Mouse (Mus musculus) forebrain, embryonic 10.5 days (tissue): Measurements from ENCODE around the gene Rec8. TPM values are rescaled to one million over a fixed set of nuclear protein-coding genes. Genes with fewer than 3 reads are reported as not detected.

ENCODE experiments used
- DNase-seq: peaks from one replicate; pipeline ENCODE4 v3.0.0-alpha.2; 2017; ENCODE audit warnings: low spot score; ENCODE audit errors: extremely low spot score
- H3K27ac ChIP-seq: fragments of 300-500 bp; sonication (generic); 2 replicates; pipeline ENCODE4 v1.5.1; 2016; ENCODE audit warnings: mild to moderate bottlenecking
- H3K27me3 ChIP-seq: fragments of 300-500 bp; sonication (generic); 2 replicates; pipeline ENCODE4 v1.6.1; 2016; ENCODE audit warnings: mild to moderate bottlenecking; ENCODE audit not compliant: poor library complexity, severe bottlenecking
- H3K36me3 ChIP-seq: fragments of 300-500 bp; sonication (generic); replicated peaks from 2 replicates; pipeline ENCODE4 v1.6.1; 2016; ENCODE audit warnings: mild to moderate bottlenecking, moderate library complexity
- H3K4me1 ChIP-seq: fragments of 300-500 bp; sonication (generic); 2 replicates; pipeline ENCODE4 v1.6.1; 2016
- H3K4me3 ChIP-seq: fragments of 300-500 bp; sonication (generic); 2 replicates; pipeline ENCODE4 v1.5.1; 2016; ENCODE audit warnings: mild to moderate bottlenecking, moderate library complexity
- H3K9me3 ChIP-seq: fragments of 300-500 bp; sonication (generic); 2 replicates; pipeline ENCODE4 v1.6.1; 2016; ENCODE audit warnings: mild to moderate bottlenecking, moderate library complexity
- WGBS: fragments of 180-500 bp; shearing (Covaris S2); methylation state at CpG from one replicate; pipeline ENCODE4 v1.1.7; 2016; 5-methylcytosine and 5-hydroxymethylcytosine counted together
- polyA plus RNA-seq: library from polyadenylated mRNA; unstranded; fragments of >200 nt; fragmentation: Nextera tagmentation; extraction: Ambion mirVana; gene quantifications from 2 replicates; pipeline ENCODE4 v1.2.1, GENCODE M21; 2016

The Rec8 gene
- polyA plus RNA-seq, 1 experiment from 2014 or later = 5.6 TPM

- Histone ChIP-seq H3K27ac (no peak overlapping the region), H3K27me3 (no peaks in the 10 kb centered on the region), H3K4me1 (peaks cover 13% of the 10 kb centered on the region), H3K4me3 (no peak overlapping the region), H3K9me3 (no peaks in the 10 kb centered on the region), H3K36me3 (peaks cover 43% of the 10 kb centered on the region)
- DNase-seq = no peak
- 94% methylated on average over 5 of the region's 5 CpGs for WGBS
These were observed 40.2 kb downstream of the Rec8 start for GRCm38 (mm10) chr14:55658011-55658410.

GRCm38 (mm10) chr14:55659960-55660573 is 42.2 kb downstream of the Rec8 start, which contains the start of gene Mdp1:
TSS of gene Mdp1 (minus strand) at chr14:55660508.
- under 1% methylated on average over 39 of the region's 39 CpGs for WGBS
- peaks cover 56% of the 10 kb centered on the region for H3K36me3 ChIP-seq
- peak; percentile 76 for DNase-seq

GRCm38 (mm10) chr14:55660636-55661035 is 42.8 kb downstream of the Rec8 start:
- peak overlapping the region; percentile 73 for H3K4me3 ChIP-seq

More at GRCm38 (mm10) chr14:55659960-55660573, 42.2 kb downstream of the Rec8 start, which contains the start of gene Mdp1:
- no peaks in the 10 kb centered on the region for H3K27me3 ChIP-seq
- no peaks in the 10 kb centered on the region for H3K9me3 ChIP-seq
- peak within 1 kb of the TSS; percentile 86 for H3K27ac ChIP-seq
- H3K4me1 ChIP-seq = peaks cover 13% of the 10 kb centered on the region
- peak within 1 kb of the TSS; percentile 73 for H3K4me3 ChIP-seq

GRCm38 (mm10) chr14:55671486-55671832 is 53.6 kb downstream of the Rec8 start:
- no peak for DNase-seq

More at GRCm38 (mm10) chr14:55660636-55661035, 42.8 kb downstream of the Rec8 start:
- no peaks in the 10 kb centered on the region for H3K27me3 ChIP-seq
- WGBS = 44% methylated on average over 2 of the region's 2 CpGs
- peaks cover 13% of the 10 kb centered on the region for H3K4me1 ChIP-seq
- no peaks in the 10 kb centered on the region for H3K9me3 ChIP-seq
- no peak for DNase-seq
- peaks cover 58% of the 10 kb centered on the region for H3K36me3 ChIP-seq
- peak overlapping the region; percentile 86; the same call in 1 of the 2 replicates for H3K27ac ChIP-seq

GRCm38 (mm10) chr14:55671833-55672740 is 54.2 kb downstream of the Rec8 start, which contains the start of the genes Gmpr2 and Nedd8:
TSS of gene Gmpr2 (plus strand) at chr14:55671941.
TSS of gene Nedd8 (minus strand) at chr14:55672124.
- WGBS = under 1% methylated on average over 38 of the region's 38 CpGs
- peak; percentile 93 for DNase-seq
- H3K4me3 ChIP-seq = peak within 1 kb of the TSS; percentile 71
- no peaks in the 10 kb centered on the region for H3K9me3 ChIP-seq
- peak within 1 kb of the TSS; percentile 96 for H3K27ac ChIP-seq
- H3K4me1 ChIP-seq = peaks cover 24% of the 10 kb centered on the region
- H3K36me3 ChIP-seq = peaks cover 40% of the 10 kb centered on the region
- H3K27me3 ChIP-seq = no peaks in the 10 kb centered on the region

More at GRCm38 (mm10) chr14:55671486-55671832, 53.6 kb downstream of the Rec8 start:
- Histone ChIP-seq H3K27ac (peak overlapping the region; percentile 96), H3K36me3 (peaks cover 40% of the 10 kb centered on the region), H3K27me3 (no peaks in the 10 kb centered on the region), H3K4me1 (peaks cover 24% of the 10 kb centered on the region), H3K4me3 (peak overlapping the region; percentile 71), H3K9me3 (no peaks in the 10 kb centered on the region)
- 0% methylated on average over 12 of the region's 12 CpGs for WGBS

GRCm38 (mm10) chr14:55672741-55673060 is 54.9 kb downstream of the Rec8 start:
- Histone ChIP-seq H3K27ac (peak overlapping the region; percentile 96), H3K36me3 (peaks cover 46% of the 10 kb centered on the region), H3K4me3 (peak overlapping the region; percentile 71), H3K4me1 (peaks cover 24% of the 10 kb centered on the region), H3K9me3 (no peaks in the 10 kb centered on the region), H3K27me3 (no peaks in the 10 kb centered on the region)
- WGBS = 81% methylated on average over 7 of the region's 7 CpGs
- DNase-seq = no peak

Other genes with a start within 250 kb of the Rec8 start
- 67.2 and 71.0 TPM in 2 replicates for gene Dhrs4, start 139.3 kb upstream of the Rec8 start, polyA plus RNA-seq
- gene Carmil3, start 127.4 kb upstream of the Rec8 start, polyA plus RNA-seq = 5.1 TPM in 2 replicates
- 0.05 and 0.14 TPM in 2 replicates for gene Cpne6, start 107.6 kb upstream of the Rec8 start, polyA plus RNA-seq
- gene Nrl, start 93.1 kb upstream of the Rec8 start, polyA plus RNA-seq = not detected in 2 replicates
- gene Pck2, start 77.8 kb upstream of the Rec8 start, polyA plus RNA-seq = 18.3 and 20.0 TPM in 2 replicates
- 68.1 and 73.3 TPM in 2 replicates for gene Dcaf11, start 58.0 kb upstream of the Rec8 start, polyA plus RNA-seq
- gene A730061H03Rik, start 57.6 kb upstream of the Rec8 start, polyA plus RNA-seq = not detected in 2 replicates
- gene Fitm1, start 42.4 kb upstream of the Rec8 start, polyA plus RNA-seq = not detected in 2 replicates
- gene Psme1, start 39.9 kb upstream of the Rec8 start, polyA plus RNA-seq = 90.9 and 94.3 TPM in 2 replicates
- gene Emc9, start 32.7 kb upstream of the Rec8 start, polyA plus RNA-seq = 5.3 and 5.4 TPM in 2 replicates
- 154 and 171 TPM in 2 replicates for gene Psme2, start 26.9 kb upstream of the Rec8 start, polyA plus RNA-seq
- 20.5 and 21.3 TPM in 2 replicates for gene Rnf31, start 26.3 kb upstream of the Rec8 start, polyA plus RNA-seq
- gene Irf9, start 14.5 kb upstream of the Rec8 start, polyA plus RNA-seq = 7.3 and 7.6 TPM in 2 replicates
- gene Ipo4, start 17.9 kb downstream of the Rec8 start, polyA plus RNA-seq = 110 and 123 TPM in 2 replicates
- gene Gm49378, start 19.9 kb downstream of the Rec8 start, polyA plus RNA-seq = 0.98 and 1.00 TPM in 2 replicates
- gene Tm9sf1, start 25.8 kb downstream of the Rec8 start, polyA plus RNA-seq = 78.3 and 78.7 TPM in 2 replicates
- gene Tssk4, start 32.1 kb downstream of the Rec8 start, polyA plus RNA-seq = 0.58 and 1.1 TPM in 2 replicates
- gene Mdp1, start 42.5 kb downstream of the Rec8 start, polyA plus RNA-seq = 62.4 and 63.7 TPM in 2 replicates
- gene Gmpr2, start 53.9 kb downstream of the Rec8 start, polyA plus RNA-seq = 59.9 and 62.4 TPM in 2 replicates
- gene Nedd8, start 54.1 kb downstream of the Rec8 start, polyA plus RNA-seq = 664 and 665 TPM in 2 replicates
- gene Tinf2, start 63.8 kb downstream of the Rec8 start, polyA plus RNA-seq = 78.8 and 79.7 TPM in 2 replicates
- gene Tgm1, start 95.9 kb downstream of the Rec8 start, polyA plus RNA-seq = 0.26 and 0.44 TPM in 2 replicates
- 30.2 and 31.5 TPM in 2 replicates for gene Rabggta, start 104.2 kb downstream of the Rec8 start, polyA plus RNA-seq
- gene Dhrs1, start 127.7 kb downstream of the Rec8 start, polyA plus RNA-seq = 59.1 and 62.5 TPM in 2 replicates
- 63.0 and 68.4 TPM in 2 replicates for gene Nop9, start 127.7 kb downstream of the Rec8 start, polyA plus RNA-seq
- 0.33 TPM in 1 of 2 replicates, not detected in the other for gene Cideb, start 140.4 kb downstream of the Rec8 start, polyA plus RNA-seq
- gene Ltb4r2, start 143.4 kb downstream of the Rec8 start, polyA plus RNA-seq = 0.19 and 0.28 TPM in 2 replicates
- gene Ltb4r1, start 147.9 kb downstream of the Rec8 start, polyA plus RNA-seq = 0.26 TPM in 2 replicates
- gene Adcy4, start 166.1 kb downstream of the Rec8 start, polyA plus RNA-seq = 4.6 and 5.4 TPM in 2 replicates
- 8.0 and 10.2 TPM in 2 replicates for gene Ripk3, start 170.8 kb downstream of the Rec8 start, polyA plus RNA-seq
- gene Nfatc4, start 205.1 kb downstream of the Rec8 start, polyA plus RNA-seq = 37.9 and 39.1 TPM in 2 replicates
- 24.5 and 25.8 TPM in 2 replicates for gene Nynrin, start 236.0 kb downstream of the Rec8 start, polyA plus RNA-seq